Mouse (Mus musculus) forebrain, embryonic 12.5 days (tissue): ENCODE results near the gene Cryba1. TPM values are rescaled to one million over a fixed set of nuclear protein-coding genes. Genes with fewer than 3 reads are reported as not detected.

Experiments
- ATAC-seq: fragments of 200-750 bp; cut with Nextera tagmentation; 2 replicates; pipeline ENCODE4 v1.8.0; 2017; ENCODE audit warnings: moderate TSS enrichment; ENCODE audit not compliant: low FRiP score
- H3K27ac ChIP-seq: fragments of 300-500 bp; sonication (generic); 2 replicates; pipeline ENCODE4 v1.5.1; 2016; ENCODE audit warnings: mild to moderate bottlenecking
- H3K27me3 ChIP-seq: fragments of 300-500 bp; sonication (generic); 2 replicates; pipeline ENCODE4 v1.6.1; 2016; ENCODE audit warnings: mild to moderate bottlenecking
- H3K36me3 ChIP-seq: fragments of 300-500 bp; sonication (generic); replicated peaks from 2 replicates; pipeline ENCODE4 v1.6.1; 2016; ENCODE audit warnings: mild to moderate bottlenecking
- H3K4me1 ChIP-seq: fragments of 300-500 bp; sonication (generic); 2 replicates; pipeline ENCODE4 v1.6.1; 2016
- H3K4me2 ChIP-seq: fragments of 300-500 bp; sonication (generic); 2 replicates; pipeline ENCODE4 v1.6.1; 2016; ENCODE audit warnings: mild to moderate bottlenecking, moderate library complexity
- H3K4me3 ChIP-seq: fragments of 300-500 bp; sonication (generic); replicated peaks from 2 replicates; pipeline ENCODE4 v1.5.1; 2016; ENCODE audit warnings: mild to moderate bottlenecking
- H3K9ac ChIP-seq: fragments of 300-500 bp; sonication (generic); 2 replicates; pipeline ENCODE4 v1.6.1; 2016; ENCODE audit warnings: mild to moderate bottlenecking
- H3K9me3 ChIP-seq: fragments of 300-500 bp; sonication (generic); 2 replicates; pipeline ENCODE4 v1.6.1; 2016
- WGBS: fragments of 180-500 bp; shearing (Covaris S2); methylation state at CpG from one replicate; pipeline ENCODE4 v1.1.7; 2016; 5-methylcytosine and 5-hydroxymethylcytosine counted together
- polyA plus RNA-seq: library from polyadenylated mRNA; unstranded; fragments of >200 nt; fragmentation: Nextera tagmentation; extraction: Ambion mirVana; gene quantifications from 2 replicates; pipeline ENCODE4 v1.2.1, GENCODE M21; 2016

Gene Cryba1
- 1.1 and 1.3 TPM in 2 replicates for polyA plus RNA-seq

DNA sequence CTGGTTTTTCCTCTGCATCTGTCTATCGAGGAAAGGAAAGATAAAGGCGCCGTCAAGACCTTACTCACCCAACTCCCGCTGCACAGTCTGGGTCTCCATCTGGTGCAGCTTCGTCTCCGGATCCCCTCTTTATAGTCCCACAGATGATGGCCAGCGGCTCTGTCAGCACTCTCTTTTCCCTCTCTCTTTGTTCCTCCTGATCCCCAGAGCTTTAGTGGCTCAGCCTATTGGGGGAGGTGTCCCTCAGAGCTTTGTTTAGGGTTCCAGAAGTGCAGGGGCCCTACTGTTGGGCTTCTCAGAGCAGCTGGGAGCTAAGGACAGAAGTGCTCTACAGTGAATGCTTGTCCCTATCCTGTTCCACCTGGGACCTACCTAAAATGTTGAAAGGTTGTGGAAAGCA lies at the start of gene Cryba1:
Gene Cryba1 (minus strand): TSS at position 101 of the 400 bp plus-strand sequence.
- Histone ChIP-seq H3K36me3 (no peaks in the 10 kb centered on the region), H3K4me3 (no peak within 1 kb of the TSS), H3K27me3 (no peaks in the 10 kb centered on the region), H3K9ac (no peak within 1 kb of the TSS), H3K4me1 (peaks cover 11% of the 10 kb centered on the region), H3K4me2 (no peak within 1 kb of the TSS), H3K9me3 (no peaks in the 10 kb centered on the region), H3K27ac (no peak within 1 kb of the TSS)
- WGBS: 38% methylated on average over 7 of the region's 7 CpGs
- ATAC-seq: no peak

DNA sequence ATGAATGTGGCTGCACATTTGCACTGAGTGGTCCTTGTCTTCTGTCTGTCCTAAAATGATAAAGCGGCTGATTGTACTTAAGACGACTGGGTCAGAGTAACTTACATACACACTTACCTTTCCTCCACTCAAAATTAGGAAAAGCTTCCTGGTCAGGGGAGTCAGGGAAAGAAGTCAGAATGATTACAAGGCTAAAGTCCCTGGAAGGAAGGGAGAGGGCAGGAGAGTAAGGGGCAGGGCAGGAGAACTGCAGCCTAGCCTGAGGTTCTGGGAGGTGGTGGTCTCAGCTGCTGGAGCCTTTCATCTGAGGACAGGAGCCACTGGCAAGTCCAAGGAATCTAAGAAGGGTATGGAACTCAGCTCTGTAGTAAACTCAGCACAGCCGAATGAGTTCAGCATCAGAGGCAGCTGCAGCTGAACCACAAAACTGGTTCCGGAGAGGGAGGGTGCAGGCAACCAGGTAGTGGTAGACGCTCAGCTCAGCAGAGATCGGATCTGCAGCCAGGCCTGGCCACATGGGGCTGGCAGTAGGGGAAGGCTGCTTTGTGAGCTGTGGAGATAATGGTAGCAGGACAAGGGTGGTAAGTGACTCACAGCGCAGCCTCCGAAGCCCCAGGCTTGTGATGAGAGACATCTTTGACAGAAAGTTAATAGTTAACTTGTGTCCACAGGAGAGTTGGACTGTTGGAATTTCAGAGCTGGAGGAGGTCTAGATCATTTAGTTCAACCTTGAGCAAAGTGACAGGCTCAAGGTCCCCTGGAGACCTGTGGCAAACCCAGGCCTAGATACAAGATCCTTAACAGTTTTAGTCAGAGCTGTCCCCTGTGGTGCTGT lies 47.0 kb upstream of the Cryba1 start:
- Histone ChIP-seq H3K9ac (no peak overlapping the region), H3K9me3 (no peaks in the 10 kb centered on the region), H3K4me1 (peaks cover 10% of the 10 kb centered on the region), H3K36me3 (peaks cover 3% of the 10 kb centered on the region), H3K27ac (no peak overlapping the region), H3K27me3 (no peaks in the 10 kb centered on the region), H3K4me3 (no peak overlapping the region), H3K4me2 (no peak overlapping the region)
- ATAC-seq: no peak
- WGBS: 73% methylated on average over 8 of the region's 8 CpGs

DNA sequence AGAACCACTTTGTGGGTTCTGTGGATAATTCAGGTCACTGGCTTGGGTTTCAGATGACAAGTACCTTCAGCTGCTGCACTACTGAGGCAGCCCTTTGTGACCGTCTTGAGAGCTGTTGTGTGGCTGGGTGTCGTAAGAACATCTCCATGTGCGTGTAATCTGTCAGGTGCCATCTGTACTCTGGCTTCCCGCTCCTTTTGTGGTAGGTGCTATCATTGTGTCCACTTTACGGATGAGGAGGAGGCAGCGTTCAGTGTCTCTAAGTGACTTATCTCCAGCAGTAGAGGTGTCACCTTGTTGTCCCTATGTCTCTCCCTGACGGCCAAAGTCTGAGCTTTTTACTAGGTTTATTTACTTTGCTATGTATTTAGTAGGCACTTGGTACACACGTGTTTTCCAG lies 45.3 kb upstream of the Cryba1 start:
- Histone ChIP-seq H3K9me3 (no peaks in the 10 kb centered on the region), H3K4me1 (peaks cover 18% of the 10 kb centered on the region), H3K9ac (no peak overlapping the region), H3K27ac (no peak overlapping the region), H3K4me3 (no peak overlapping the region), H3K4me2 (no peak overlapping the region), H3K27me3 (peaks cover 13% of the 10 kb centered on the region; the same call in 1 of the 2 replicates), H3K36me3 (no peaks in the 10 kb centered on the region)
- WGBS: 91% methylated on average over 8 of the region's 8 CpGs
- ATAC-seq: no peak

DNA sequence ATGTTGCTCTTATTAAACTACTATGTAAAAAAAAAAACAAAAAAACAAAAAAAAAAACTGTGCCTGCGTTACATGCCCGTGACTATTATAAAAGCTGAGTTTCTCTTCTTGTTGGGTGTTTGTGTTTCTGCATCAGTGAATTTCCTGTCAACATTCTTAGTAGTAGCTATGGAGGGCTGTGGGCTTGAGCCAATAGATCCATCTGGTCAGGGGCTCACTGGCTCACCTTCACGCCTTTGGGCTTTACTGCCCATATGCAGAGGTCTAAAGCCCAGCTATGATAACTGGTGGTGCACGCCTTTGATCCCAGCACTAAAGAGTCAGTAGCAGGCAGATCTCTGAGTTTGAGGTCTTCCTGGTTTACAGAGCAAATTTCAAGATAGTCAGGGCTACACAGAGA lies 44.4 kb upstream of the Cryba1 start:
- no peak for ATAC-seq
- H3K4me1 ChIP-seq: peaks cover 27% of the 10 kb centered on the region
- no peaks in the 10 kb centered on the region for H3K9me3 ChIP-seq
- H3K36me3 ChIP-seq: no peaks in the 10 kb centered on the region
- H3K27me3 ChIP-seq: peaks cover 16% of the 10 kb centered on the region; the same call in 1 of the 2 replicates
- H3K4me3 ChIP-seq: no peak overlapping the region
- no peak overlapping the region for H3K27ac ChIP-seq
- H3K9ac ChIP-seq: no peak overlapping the region
- H3K4me2 ChIP-seq: no peak overlapping the region
- 86% methylated on average over 4 of the region's 4 CpGs for WGBS

DNA sequence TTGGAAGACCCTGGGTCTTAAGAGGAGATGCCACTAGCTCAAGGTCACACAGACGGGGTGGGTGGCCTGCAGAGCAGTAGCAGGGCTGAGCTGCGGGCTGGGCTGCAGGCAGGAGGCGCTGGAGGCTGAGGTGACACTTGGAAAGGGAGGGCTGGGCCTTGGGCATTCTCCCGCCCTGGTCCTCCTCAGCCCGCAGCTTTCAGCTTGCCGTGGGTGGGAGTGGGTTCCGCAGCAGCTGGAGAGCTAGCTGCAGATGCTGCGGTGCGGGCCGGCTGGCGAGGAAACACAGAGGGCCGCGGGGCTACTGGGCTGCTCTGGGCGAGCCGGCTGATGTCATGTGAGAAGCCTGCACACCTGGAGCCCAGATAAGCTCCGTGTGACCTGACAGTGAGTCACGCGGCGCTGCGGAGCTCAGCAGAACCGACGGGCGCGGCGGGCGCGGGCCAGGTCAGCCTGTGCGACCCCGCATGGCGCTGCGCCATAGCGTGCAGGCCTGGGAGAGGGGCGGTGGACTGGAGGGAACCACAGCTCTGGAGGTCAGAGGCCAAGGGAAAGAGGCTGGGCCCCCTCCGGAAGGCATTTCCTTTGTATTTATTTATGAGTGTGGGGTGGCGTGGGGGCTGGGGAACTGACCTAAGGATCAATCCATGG lies 41.4 kb upstream of the Cryba1 start:
- Histone ChIP-seq H3K4me2 (peak overlapping the region; percentile 70), H3K9ac (peak overlapping the region; percentile 65), H3K9me3 (no peaks in the 10 kb centered on the region), H3K27me3 (peaks cover 30% of the 10 kb centered on the region), H3K36me3 (no peaks in the 10 kb centered on the region), H3K4me1 (peaks cover 40% of the 10 kb centered on the region), H3K27ac (peak overlapping the region; percentile 53; the same call in 1 of the 2 replicates), H3K4me3 (peak overlapping the region; percentile 35)
- WGBS: 2% methylated on average over 35 of the region's 35 CpGs
- ATAC-seq: 0 out of 2 replicates have a peak, but pooled peaks have one; percentile 19

DNA sequence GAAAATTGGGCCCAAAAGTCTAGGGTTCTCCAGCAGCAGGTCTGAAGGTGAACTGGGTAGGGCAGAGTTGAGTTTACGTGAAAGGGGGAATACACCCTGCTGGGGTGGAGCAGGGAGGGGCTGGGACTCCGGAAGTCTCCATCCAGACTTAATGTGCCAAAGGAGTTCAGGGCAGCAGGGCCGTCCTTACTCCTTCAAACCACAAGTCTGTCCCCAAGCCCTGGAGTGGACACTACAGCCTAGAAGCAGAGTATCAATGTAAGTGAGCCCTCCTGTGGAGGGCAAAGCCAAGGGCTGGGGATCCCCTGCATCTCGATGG lies 40.3 kb upstream of the Cryba1 start:
- Histone ChIP-seq H3K4me2 (peak overlapping the region; percentile 92), H3K27ac (no peak overlapping the region), H3K9me3 (no peaks in the 10 kb centered on the region), H3K4me3 (no peak overlapping the region), H3K27me3 (peaks cover 30% of the 10 kb centered on the region), H3K9ac (no peak overlapping the region), H3K36me3 (no peaks in the 10 kb centered on the region), H3K4me1 (peaks cover 40% of the 10 kb centered on the region)
- 60% methylated on average over 4 of the region's 4 CpGs for WGBS
- ATAC-seq: no peak

DNA sequence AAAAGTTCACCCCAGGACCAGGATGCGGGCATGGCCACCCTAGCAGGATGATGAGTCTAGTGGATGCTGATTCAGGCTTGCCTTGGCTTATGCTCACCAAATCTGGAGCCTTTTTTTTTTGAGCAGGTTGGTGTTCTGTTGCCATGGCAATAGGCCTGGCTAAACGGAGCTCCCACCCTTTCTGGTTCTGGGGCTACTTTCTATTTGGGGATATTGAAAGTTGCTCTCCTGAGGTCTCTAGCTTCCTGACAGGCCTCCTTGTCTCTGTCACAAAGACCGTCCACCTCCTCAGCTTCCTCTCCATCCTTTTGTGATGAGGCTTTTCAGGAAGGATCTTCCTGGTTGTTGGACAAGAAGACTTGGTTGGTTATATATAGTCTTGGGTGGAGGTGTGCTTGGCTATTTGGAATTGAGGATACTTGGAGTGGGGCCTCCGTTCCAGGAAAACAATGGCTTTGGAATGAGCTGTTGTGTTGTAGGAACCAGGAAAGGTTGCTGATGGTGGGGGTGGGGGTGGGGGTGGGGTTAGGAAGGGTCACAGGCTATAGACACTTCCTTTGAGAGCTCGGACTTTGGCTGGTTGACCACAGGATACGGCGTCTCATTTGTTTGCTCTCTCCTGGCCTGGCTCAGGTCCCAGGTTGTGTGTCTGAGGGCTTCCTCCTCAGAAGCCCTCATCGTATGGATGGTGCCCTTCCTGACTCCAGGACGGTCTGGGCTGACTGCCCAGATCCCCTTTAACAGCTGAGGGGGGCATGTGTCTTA lies 39.8 kb upstream of the Cryba1 start:
- 65% methylated on average over 9 of the region's 9 CpGs for WGBS
- H3K36me3 ChIP-seq: no peaks in the 10 kb centered on the region
- peak overlapping the region; percentile 94 for H3K4me3 ChIP-seq
- peaks cover 40% of the 10 kb centered on the region for H3K4me1 ChIP-seq
- H3K9ac ChIP-seq: peak overlapping the region; percentile 99; the same call in 1 of the 2 replicates
- H3K9me3 ChIP-seq: no peaks in the 10 kb centered on the region
- peak overlapping the region; percentile 92 for H3K4me2 ChIP-seq
- no peak for ATAC-seq
- peaks cover 30% of the 10 kb centered on the region for H3K27me3 ChIP-seq
- H3K27ac ChIP-seq: peak overlapping the region; percentile 97; the same call in 1 of the 2 replicates

DNA sequence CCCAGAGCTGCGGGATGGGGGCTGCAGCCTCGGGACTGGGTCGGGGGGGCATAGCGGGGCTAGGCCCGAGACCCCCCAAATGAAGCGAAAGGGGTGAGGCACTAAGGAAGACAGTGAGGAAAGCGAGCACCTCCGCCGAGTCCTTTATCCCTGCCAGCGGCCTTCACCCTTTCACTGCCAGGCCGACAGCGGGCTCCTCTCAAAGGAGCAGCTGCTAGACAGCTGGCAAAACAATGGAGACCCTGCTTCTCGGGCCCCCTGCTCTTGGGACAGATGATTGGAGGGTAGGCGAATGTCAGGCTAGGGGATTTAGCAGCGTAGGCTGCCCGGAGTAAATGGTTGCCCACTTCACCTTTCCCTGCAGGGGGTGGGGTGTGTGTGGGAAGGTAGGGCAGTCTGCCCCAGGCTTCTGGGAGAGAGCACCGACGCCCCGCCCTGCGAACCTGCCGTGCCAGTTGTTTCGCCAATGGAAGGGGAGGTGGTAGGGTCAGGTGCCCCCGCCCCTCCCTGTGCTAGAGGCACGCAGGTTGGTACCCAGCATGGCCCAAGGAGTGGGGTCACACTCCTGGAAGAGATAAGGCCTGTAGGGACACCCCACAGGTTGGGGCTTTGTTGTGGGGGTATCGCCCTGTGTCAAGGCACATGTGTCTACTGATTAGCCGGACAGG lies 38.7 kb upstream of the Cryba1 start:
- WGBS: 4% methylated on average over 26 of the region's 26 CpGs
- ATAC-seq: peak; percentile 73
- Histone ChIP-seq H3K4me1 (peaks cover 40% of the 10 kb centered on the region), H3K9ac (peak overlapping the region; percentile 99), H3K36me3 (no peaks in the 10 kb centered on the region), H3K27ac (peak overlapping the region; percentile 97), H3K4me3 (peak overlapping the region; percentile 94), H3K9me3 (no peaks in the 10 kb centered on the region), H3K4me2 (peak overlapping the region; percentile 92), H3K27me3 (peaks cover 30% of the 10 kb centered on the region)

DNA sequence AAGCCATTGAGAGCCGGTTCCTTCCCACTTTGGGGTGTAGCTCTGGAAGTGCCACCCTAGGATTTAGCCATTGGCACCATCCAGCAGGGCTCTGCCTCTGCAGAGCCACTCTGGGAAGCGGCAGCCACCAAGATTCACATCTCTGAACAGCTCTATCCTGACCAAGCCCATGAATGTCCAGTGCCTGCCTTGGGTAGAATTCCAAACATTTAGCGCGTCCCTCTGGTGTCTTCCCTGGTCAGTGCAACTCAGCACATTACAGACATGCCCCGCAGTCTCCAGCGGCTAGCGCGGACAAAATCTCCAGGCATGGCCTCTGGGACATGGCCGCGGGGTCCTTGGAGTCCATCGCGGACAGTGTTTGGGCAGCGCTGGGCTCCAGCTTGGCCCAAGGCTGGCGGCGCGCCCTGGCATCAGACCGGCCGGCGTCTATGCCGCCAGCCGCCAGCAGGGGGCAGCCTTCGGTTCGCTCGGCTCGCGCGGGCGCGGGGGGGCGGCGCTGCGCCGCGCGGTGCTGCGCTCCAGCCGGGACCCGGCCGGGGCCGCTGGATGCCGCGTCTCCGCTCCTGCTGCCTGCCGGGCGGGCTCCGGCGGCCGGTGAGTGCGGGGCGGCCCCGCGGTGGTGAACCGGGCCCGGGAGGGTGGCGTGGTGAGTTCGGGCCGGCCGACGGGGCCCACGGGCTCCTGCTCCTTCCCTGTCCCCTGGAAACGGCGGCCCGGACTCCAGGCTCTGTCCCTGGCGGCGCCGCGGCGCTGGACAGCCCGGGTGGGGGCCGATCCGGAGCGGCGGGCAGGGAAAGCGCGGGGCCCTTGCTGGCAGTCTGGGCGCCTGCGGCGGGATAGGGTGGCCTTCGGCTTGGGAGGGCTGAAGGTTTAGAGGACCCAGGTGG lies 37.9 kb upstream of the Cryba1 start, which contains the start of gene Myo18a:
Gene Myo18a (plus strand): TSS at position 464 of the 890 bp plus-strand sequence.
- H3K4me1 ChIP-seq: peaks cover 45% of the 10 kb centered on the region
- peak within 1 kb of the TSS; percentile 99 for H3K9ac ChIP-seq
- ATAC-seq: peak; percentile 86
- no peaks in the 10 kb centered on the region for H3K9me3 ChIP-seq
- peak within 1 kb of the TSS; percentile 92 for H3K4me2 ChIP-seq
- peak within 1 kb of the TSS; percentile 97 for H3K27ac ChIP-seq
- WGBS: 1% methylated on average over 74 of the region's 79 CpGs
- peak within 1 kb of the TSS; percentile 94 for H3K4me3 ChIP-seq
- H3K36me3 ChIP-seq: no peaks in the 10 kb centered on the region
- peaks cover 36% of the 10 kb centered on the region for H3K27me3 ChIP-seq

DNA sequence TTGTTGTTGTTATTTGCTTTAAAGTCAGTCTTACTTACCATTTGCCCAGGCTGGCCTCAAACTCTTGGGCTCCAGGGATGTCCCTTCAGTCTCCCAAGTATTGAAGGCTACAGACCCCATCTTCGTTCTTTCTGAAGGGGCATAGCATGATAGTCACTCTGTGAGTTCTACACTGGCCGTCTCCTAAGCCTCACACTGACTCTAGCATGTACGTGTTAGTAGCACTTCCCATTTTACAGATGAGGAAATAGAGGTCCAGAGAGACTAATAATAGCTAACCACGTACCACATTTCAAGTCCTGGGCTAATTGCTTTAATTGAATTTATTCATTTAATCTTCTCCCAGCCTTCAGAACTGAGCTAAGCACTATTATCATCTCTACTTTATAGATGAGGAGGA lies 34.9 kb upstream of the Cryba1 start:
- no peak overlapping the region for H3K27ac ChIP-seq
- peaks cover 19% of the 10 kb centered on the region for H3K27me3 ChIP-seq
- WGBS: 88% methylated on average over 4 of the region's 4 CpGs
- no peaks in the 10 kb centered on the region for H3K36me3 ChIP-seq
- H3K4me3 ChIP-seq: no peak overlapping the region
- H3K9me3 ChIP-seq: no peaks in the 10 kb centered on the region
- no peak overlapping the region for H3K4me2 ChIP-seq
- ATAC-seq: no peak
- no peak overlapping the region for H3K9ac ChIP-seq
- H3K4me1 ChIP-seq: peaks cover 24% of the 10 kb centered on the region

DNA sequence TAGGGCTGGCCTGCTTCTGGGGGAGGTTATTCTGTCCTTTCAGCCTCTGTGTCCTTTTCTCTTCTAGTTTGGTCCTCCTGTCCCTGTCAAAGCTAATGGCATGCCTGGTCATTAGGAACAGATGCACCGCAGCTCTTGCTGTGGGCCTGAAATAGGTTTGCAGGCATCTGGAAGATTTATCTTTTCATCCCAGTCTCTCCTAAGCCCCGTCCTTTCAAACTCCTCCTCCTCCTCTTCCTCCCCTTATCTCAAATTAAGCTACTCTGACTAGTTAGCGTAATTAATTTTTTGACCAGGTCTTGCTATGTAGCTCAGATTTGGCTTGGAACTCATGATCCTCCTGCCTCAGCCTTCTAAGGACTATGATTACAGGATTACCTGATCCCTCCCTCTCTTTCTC lies 28.4 kb upstream of the Cryba1 start:
- Histone ChIP-seq H3K27ac (no peak overlapping the region), H3K4me3 (no peak overlapping the region), H3K36me3 (no peaks in the 10 kb centered on the region), H3K9me3 (no peaks in the 10 kb centered on the region), H3K27me3 (peaks cover 7% of the 10 kb centered on the region; the same call in 1 of the 2 replicates), H3K4me1 (peaks cover 4% of the 10 kb centered on the region; the same call in 1 of the 2 replicates), H3K9ac (no peak overlapping the region), H3K4me2 (no peak overlapping the region)
- no peak for ATAC-seq
- WGBS: 83% methylated on average over 3 of the region's 3 CpGs
